Mouse (Mus musculus) layer of hippocampus, adult 18-20 months (tissue): ENCODE measurements around the gene Mindy4b-ps. TPM values are rescaled to one million over a fixed set of nuclear protein-coding genes. Genes with fewer than 3 reads are reported as not detected.

Experiments
- DNase-seq, 2 experiments: peaks; one replicate each; pipeline ENCODE4 v3.0.0; 2022; ENCODE audit warnings: low spot score in 2 of 2
- total RNA-seq, 2 experiments: library from RNA; stranded (reverse); gene quantifications; 2 replicates each; pipeline ENCODE4 v1.2.3; 2021

Gene Mindy4b-ps
- total RNA-seq, 2 experiments from 2014 or later, result 1.6 to 1.9 TPM

GRCm38 (mm10) chr3:58786470-58786869 is 35.6 kb downstream of the Mindy4b-ps start:
- DNase-seq, result no peak

GRCm38 (mm10) chr3:58785863-58786262 is 36.2 kb downstream of the Mindy4b-ps start:
- peak; percentile 56 to 92 for DNase-seq

- peak in 1 of 2 experiments; percentile 59 for DNase-seq
Observed at GRCm38 (mm10) chr3:58784219-58785092, 37.7 kb downstream of the Mindy4b-ps start.

GRCm38 (mm10) chr3:58783602-58784218 is 38.4 kb downstream of the Mindy4b-ps start:
- no peak for DNase-seq

GRCm38 (mm10) chr3:58756429-58756828 is 65.7 kb downstream of the Mindy4b-ps start:
- DNase-seq, result no peak

- DNase-seq, result no peak
Observed at GRCm38 (mm10) chr3:58755769-58756168, 66.3 kb downstream of the Mindy4b-ps start.

DNA sequence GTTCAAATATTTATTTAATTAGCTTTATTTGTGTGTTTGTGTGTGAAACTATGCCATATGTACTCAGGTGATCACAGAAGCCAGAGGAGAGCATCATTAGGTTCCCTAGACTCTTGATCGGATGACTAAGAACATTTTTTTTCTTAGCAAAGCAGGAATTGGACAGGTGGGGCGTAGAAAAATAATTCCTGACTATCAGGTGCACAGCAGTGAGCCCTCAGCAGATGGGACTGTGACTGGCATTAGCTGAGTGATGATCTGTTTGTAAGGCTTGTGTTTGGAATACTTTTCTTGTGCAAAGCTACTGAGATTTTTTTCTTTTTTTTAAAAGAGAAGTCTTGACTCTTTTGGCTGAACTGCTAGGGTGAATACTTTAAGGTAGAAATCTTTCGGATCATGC is 67.8 kb downstream of the Mindy4b-ps start:
- DNase-seq, result no peak

DNA sequence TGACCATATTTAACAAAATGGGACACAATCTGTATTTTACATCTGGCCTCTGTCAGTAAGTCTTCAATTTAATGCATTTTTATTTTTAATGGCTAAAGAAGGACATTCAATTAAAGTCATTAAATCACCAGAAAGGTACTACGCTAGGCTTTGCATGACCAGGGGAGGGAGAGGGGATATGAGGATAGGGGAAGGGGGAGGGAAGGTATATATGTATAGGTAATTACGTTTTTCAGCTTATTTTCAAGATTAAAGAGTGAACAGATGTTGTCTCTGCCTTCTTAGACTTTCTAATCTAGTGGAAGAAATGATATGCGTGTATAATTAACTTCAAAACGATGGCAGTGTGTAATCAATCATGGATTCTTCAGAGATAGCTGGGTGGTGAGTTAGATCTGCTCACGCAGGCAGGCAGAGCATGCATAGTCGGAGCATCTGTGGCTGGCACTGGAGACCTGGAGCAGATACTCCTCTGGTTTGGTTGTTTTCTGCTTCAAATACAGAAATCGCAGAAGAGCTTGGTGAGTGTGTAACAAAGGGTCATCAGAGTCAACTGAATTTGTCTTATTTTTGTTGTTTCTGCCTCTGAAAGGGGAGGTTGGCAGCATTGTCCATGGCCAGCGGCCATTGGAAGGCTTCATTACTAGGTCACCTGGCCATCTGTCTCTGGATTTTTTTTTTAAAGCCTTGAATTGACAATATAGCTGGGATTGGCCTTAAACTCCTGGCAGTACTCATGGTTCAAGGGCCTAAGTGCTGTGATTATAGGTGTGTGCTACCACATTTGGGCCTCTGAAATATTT is 70.1 kb downstream of the Mindy4b-ps start:
- DNase-seq, result no peak

DNA sequence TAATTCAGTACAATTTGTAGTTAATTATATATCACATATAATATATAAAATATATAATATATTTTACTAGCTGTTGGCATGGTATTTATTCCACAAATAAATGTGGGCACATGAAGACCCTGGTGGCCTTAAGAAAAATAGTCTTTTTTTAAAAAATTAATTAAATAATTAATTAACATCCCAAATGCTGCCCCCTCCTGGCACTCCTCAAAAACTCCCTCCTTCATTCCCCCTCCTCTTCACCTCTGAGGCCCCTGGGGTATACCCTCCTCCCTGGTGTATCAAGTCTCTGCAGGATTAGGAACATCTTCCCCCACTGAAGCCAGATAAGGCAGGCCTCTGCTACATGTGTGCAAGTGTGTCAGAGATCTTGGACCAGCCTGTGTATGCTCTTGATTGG is 73.4 kb downstream of the Mindy4b-ps start:
- DNase-seq, result no peak

DNA sequence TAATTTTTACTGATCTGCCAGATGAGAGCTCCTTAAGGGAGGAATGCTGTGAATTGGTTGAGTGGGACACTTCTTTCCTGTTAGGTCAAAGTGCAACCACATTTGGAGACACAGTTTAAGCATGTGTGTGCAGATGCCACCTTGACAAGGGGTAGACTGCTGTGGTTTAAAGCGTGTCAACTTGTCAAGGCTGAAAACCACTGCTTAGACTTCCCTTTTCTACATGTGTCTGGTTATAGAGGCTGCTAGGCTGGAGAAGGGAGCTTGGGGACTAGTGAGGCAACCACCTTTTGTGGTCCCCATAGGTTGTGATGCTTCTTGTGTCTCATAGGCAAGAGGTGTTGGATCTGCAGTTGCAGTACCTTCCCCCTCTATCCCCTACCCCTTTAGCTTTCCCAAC is 74.2 kb downstream of the Mindy4b-ps start:
- no peak for DNase-seq

GRCm38 (mm10) chr3:58739536-58739935 is 82.6 kb downstream of the Mindy4b-ps start:
- no peak for DNase-seq

Other genes starting within 250 kb of the Mindy4b-ps start
- gene Selenot, start 245.7 kb downstream of the Mindy4b-ps start, total RNA-seq, result 100 to 1,000 TPM; 146 to 147 TPM
- gene Erich6, start 185.1 kb downstream of the Mindy4b-ps start, total RNA-seq, result under 1 TPM; 0.74 to 0.86 TPM
- 10 to 100 TPM; 17.4 to 17.5 TPM for gene Siah2, start 129.9 kb downstream of the Mindy4b-ps start, total RNA-seq
- 1 to 10 TPM; 2.0 to 2.5 TPM for gene Clrn1, start 63.0 kb upstream of the Mindy4b-ps start, total RNA-seq
- gene Med12l, start 183.5 kb upstream of the Mindy4b-ps start, total RNA-seq, result 10 to 100 TPM; 51.9 to 54.1 TPM